Mouse (Mus musculus): ENCODE measurements at regions not wholly inside any gene's neighbourhood (a gene's known extent, or its start where the extent isn't known, plus 50 kb on each side); places are given as distances from the start of the nearest gene placed in this dataset.

GRCm38 (mm10) chr12:9856128-9856621 is 286.3 kb downstream of the Osr1 start:
- TF ChIP-seq POLR2A (IDR thresholded peaks at IDR 0.05; ENCODE audit: low read depth, low read length) (no peak), CTCF (IDR thresholded peaks at IDR 0.05; ENCODE audit: borderline replicate concordance, insufficient read depth, low read length) (no peak)

Data from embryonic fibroblast, embryonic 13.5 days (primary cell).